Mouse (Mus musculus) forebrain, embryonic 13.5 days (tissue): ENCODE results near the gene Raph1. TPM values are rescaled to one million over a fixed set of nuclear protein-coding genes. Genes with fewer than 3 reads are reported as not detected.
"Not testable (repeated sequence)": the region's sequence is repeated elsewhere in the genome, so short reads cannot be mapped to it uniquely, and the experiment has no call there.

Experiments used
- ATAC-seq: fragments of 200-750 bp; cut with Nextera tagmentation; 2 replicates; pipeline ENCODE4 v1.8.0; 2017
- H3K27ac ChIP-seq: fragments of 300-500 bp; sonication (generic); 2 replicates; pipeline ENCODE4 v1.5.1; 2015; ENCODE audit warnings: inconsistent platforms, mild to moderate bottlenecking, moderate library complexity
- H3K27me3 ChIP-seq: fragments of 300-500 bp; sonication (generic); 2 replicates; pipeline ENCODE4 v1.6.1; 2015; ENCODE audit warnings: mild to moderate bottlenecking, inconsistent platforms
- H3K36me3 ChIP-seq: fragments of 300-500 bp; sonication (generic); 2 replicates; pipeline ENCODE4 v1.6.1; 2015; ENCODE audit warnings: mild to moderate bottlenecking, inconsistent platforms; ENCODE audit not compliant: poor library complexity, severe bottlenecking
- H3K4me1 ChIP-seq: fragments of 300-500 bp; sonication (generic); 2 replicates; pipeline ENCODE4 v1.6.1; 2015; ENCODE audit warnings: inconsistent platforms
- H3K4me2 ChIP-seq: fragments of 300-500 bp; sonication (generic); 2 replicates; pipeline ENCODE4 v1.6.1; 2015; ENCODE audit warnings: inconsistent platforms, mild to moderate bottlenecking, moderate library complexity
- H3K4me3 ChIP-seq: fragments of 300-500 bp; sonication (generic); 2 replicates; pipeline ENCODE4 v1.5.1; 2015; ENCODE audit warnings: mild to moderate bottlenecking, inconsistent platforms
- H3K9ac ChIP-seq: fragments of 300-500 bp; sonication (generic); 2 replicates; pipeline ENCODE4 v1.6.1; 2015; ENCODE audit warnings: mild to moderate bottlenecking, inconsistent platforms
- H3K9me3 ChIP-seq: fragments of 300-500 bp; sonication (generic); replicated peaks from 2 replicates; pipeline ENCODE4 v1.6.1; 2016; ENCODE audit warnings: inconsistent platforms
- WGBS: fragments of 180-500 bp; shearing (Covaris S2); methylation state at CpG from one replicate; pipeline ENCODE4 v1.1.7; 2015; 5-methylcytosine and 5-hydroxymethylcytosine counted together
- microRNA-seq: library from miRNA; unstranded; fragments of <30 nt; microRNA quantifications from one replicate; pipeline ENCODE4, GENCODE M21; 2016
- polyA plus RNA-seq: library from polyadenylated mRNA; unstranded; fragments of >200 nt; fragmentation: Nextera tagmentation; extraction: Ambion mirVana; gene quantifications from 2 replicates; pipeline ENCODE4 v1.2.1, GENCODE M21; 2015

Gene Raph1
- polyA plus RNA-seq, 1 experiment from 2014 or later = 22.7 TPM

GRCm38 (mm10) chr1:60482881-60483280 is 84.0 kb downstream of the Raph1 start:
- Histone ChIP-seq H3K9me3 (no peaks in the 10 kb centered on the region), H3K27me3 (no peaks in the 10 kb centered on the region), H3K27ac (no peak overlapping the region), H3K4me2 (no peak overlapping the region), H3K9ac (no peak overlapping the region), H3K4me1 (no peaks in the 10 kb centered on the region), H3K36me3 (peaks cover 39% of the 10 kb centered on the region), H3K4me3 (no peak overlapping the region)
- no peak for ATAC-seq
- 93% methylated on average over 1 of the region's 1 CpGs for WGBS

GRCm38 (mm10) chr1:60481561-60481960 is 85.3 kb downstream of the Raph1 start:
- no peak overlapping the region for H3K4me3 ChIP-seq
- no peak for ATAC-seq
- 49% methylated on average over 1 of the region's 1 CpGs for WGBS
- no peaks in the 10 kb centered on the region for H3K4me1 ChIP-seq
- peaks cover 38% of the 10 kb centered on the region for H3K36me3 ChIP-seq
- no peak overlapping the region; the same call in 1 of the 2 replicates for H3K27ac ChIP-seq
- no peaks in the 10 kb centered on the region for H3K27me3 ChIP-seq
- no peak overlapping the region for H3K9ac ChIP-seq
- no peaks in the 10 kb centered on the region for H3K9me3 ChIP-seq
- no peak overlapping the region for H3K4me2 ChIP-seq

GRCm38 (mm10) chr1:60470541-60470940 is 96.4 kb downstream of the Raph1 start:
- Histone ChIP-seq H3K4me2 (no peak overlapping the region), H3K4me1 (no peaks in the 10 kb centered on the region), H3K27me3 (no peaks in the 10 kb centered on the region), H3K36me3 (peaks cover 32% of the 10 kb centered on the region), H3K9me3 (no peaks in the 10 kb centered on the region), H3K9ac (no peak overlapping the region), H3K4me3 (no peak overlapping the region), H3K27ac (no peak overlapping the region)
- no peak for ATAC-seq
- 88% methylated on average over 7 of the region's 7 CpGs for WGBS

GRCm38 (mm10) chr1:60469491-60469890 is 97.4 kb downstream of the Raph1 start:
- Histone ChIP-seq H3K4me2 (no peak overlapping the region), H3K27ac (no peak overlapping the region), H3K4me3 (no peak overlapping the region), H3K9me3 (no peaks in the 10 kb centered on the region), H3K9ac (no peak overlapping the region), H3K4me1 (no peaks in the 10 kb centered on the region), H3K27me3 (no peaks in the 10 kb centered on the region), H3K36me3 (peaks cover 41% of the 10 kb centered on the region)
- WGBS = 89% methylated on average over 2 of the region's 2 CpGs
- ATAC-seq = no peak

GRCm38 (mm10) chr1:60460623-60461022 is 106.3 kb downstream of the Raph1 start:
- Histone ChIP-seq H3K36me3 (peaks cover 41% of the 10 kb centered on the region), H3K27me3 (no peaks in the 10 kb centered on the region), H3K4me3 (no peak overlapping the region), H3K9me3 (no peaks in the 10 kb centered on the region), H3K4me2 (no peak overlapping the region), H3K9ac (no peak overlapping the region), H3K27ac (no peak overlapping the region), H3K4me1 (no peaks in the 10 kb centered on the region)
- no peak for ATAC-seq
- 86% methylated on average over 1 of the region's 1 CpGs for WGBS

- no peaks in the 10 kb centered on the region for H3K27me3 ChIP-seq
- H3K27ac ChIP-seq = no peak overlapping the region
- no peaks in the 10 kb centered on the region for H3K4me1 ChIP-seq
- ATAC-seq = no peak
- H3K4me2 ChIP-seq = no peak overlapping the region
- 53% methylated on average over 1 of the region's 1 CpGs for WGBS
- no peak overlapping the region for H3K4me3 ChIP-seq
- peaks cover 44% of the 10 kb centered on the region for H3K36me3 ChIP-seq
- H3K9ac ChIP-seq = no peak overlapping the region
- no peaks in the 10 kb centered on the region for H3K9me3 ChIP-seq
These were observed 117.0 kb downstream of the Raph1 start for GRCm38 (mm10) chr1:60449896-60450295.

GRCm38 (mm10) chr1:60447067-60447466 is 119.8 kb downstream of the Raph1 start:
- no peak overlapping the region for H3K9ac ChIP-seq
- H3K27ac ChIP-seq = no peak overlapping the region
- no peak for ATAC-seq
- no peak overlapping the region for H3K4me2 ChIP-seq
- H3K4me1 ChIP-seq = no peaks in the 10 kb centered on the region
- WGBS = 92% methylated on average over 12 of the region's 12 CpGs
- no peak overlapping the region for H3K4me3 ChIP-seq
- H3K27me3 ChIP-seq = no peaks in the 10 kb centered on the region
- H3K36me3 ChIP-seq = peaks cover 37% of the 10 kb centered on the region
- no peaks in the 10 kb centered on the region for H3K9me3 ChIP-seq

GRCm38 (mm10) chr1:60441438-60441837 is 125.5 kb downstream of the Raph1 start:
- H3K27me3 ChIP-seq, H3K4me3 ChIP-seq, ATAC-seq, H3K4me1 ChIP-seq, H3K9me3 ChIP-seq, H3K4me2 ChIP-seq, H3K27ac ChIP-seq, H3K9ac ChIP-seq: not testable (repeated sequence)
- H3K36me3 ChIP-seq = peaks cover 27% of the 10 kb centered on the region
- WGBS = 75% methylated on average over 5 of the region's 5 CpGs

GRCm38 (mm10) chr1:60432497-60432896 is 134.4 kb downstream of the Raph1 start:
- H3K27me3 ChIP-seq = no peaks in the 10 kb centered on the region
- H3K4me3 ChIP-seq = no peak overlapping the region
- H3K36me3 ChIP-seq = 0 out of 2 replicates have a peak, but pooled peaks cover 5% of the 10 kb centered on the region
- H3K4me2 ChIP-seq = no peak overlapping the region
- H3K27ac ChIP-seq = no peak overlapping the region
- no peak overlapping the region for H3K9ac ChIP-seq
- ATAC-seq = no peak
- 0 out of 2 replicates have a peak, but pooled peaks cover 4% of the 10 kb centered on the region for H3K4me1 ChIP-seq
- WGBS = 19% methylated on average over 1 of the region's 1 CpGs
- no peaks in the 10 kb centered on the region for H3K9me3 ChIP-seq

Small RNA genes within 50 kb of the gene (microRNA-seq; reads per million reads assigned to microRNA genes)
- gene Gm23762 = not detected

Other genes starting within 250 kb of the Raph1 start
- 14.5 and 14.6 TPM in 2 replicates for gene Cyp20a1, start 223.8 kb downstream of the Raph1 start, polyA plus RNA-seq
- gene Abi2, start 157.5 kb downstream of the Raph1 start, polyA plus RNA-seq = 55.0 and 58.0 TPM in 2 replicates
- 0.04 and 0.05 TPM in 2 replicates for gene Cd28, start 149.7 kb upstream of the Raph1 start, polyA plus RNA-seq